Mouse (Mus musculus) bone marrow, adult 2 months (tissue): ENCODE measurements around the gene Ncl.

ENCODE experiments used
- CTCF ChIP-seq: fragments of 200-500 bp; IDR thresholded peaks from 2 replicates; pipeline ENCODE4 v1.5.1; 2011; ENCODE audit warnings: low read length, control low read depth; ENCODE audit not compliant: control insufficient read depth, insufficient read depth
- POLR2A ChIP-seq: fragments of 200-500 bp; IDR thresholded peaks from 2 replicates; pipeline ENCODE4 v1.6.1; 2011; ENCODE audit warnings: low read depth, mild to moderate bottlenecking, control low read depth, low read length, borderline replicate concordance; ENCODE audit not compliant: control insufficient read depth

GRCm38 (mm10) chr1:86320822-86321413 lies 38.3 kb downstream of the Ncl start:
- TF ChIP-seq CTCF (no peak), POLR2A (no peak)
